Mouse (Mus musculus) hindbrain, embryonic 14.5 days (tissue): ENCODE data around the gene C2cd4c. TPM values are rescaled to one million over a fixed set of nuclear protein-coding genes. Genes with fewer than 3 reads are reported as not detected.

Source experiments
- ATAC-seq: fragments of 200-750 bp; cut with Nextera tagmentation; 2 replicates; pipeline ENCODE4 v1.8.0; 2017; ENCODE audit warnings: moderate number of reproducible peaks, mild to moderate bottlenecking, moderate TSS enrichment, moderate library complexity; ENCODE audit not compliant: low FRiP score
- DNase-seq: peaks from one replicate; pipeline ENCODE4 v3.0.0-alpha.2; 2015; ENCODE audit warnings: low spot score
- H3K27ac ChIP-seq: fragments of 300-500 bp; sonication (generic); 2 replicates; pipeline ENCODE4 v1.5.1; 2014; ENCODE audit warnings: mild to moderate bottlenecking, moderate library complexity
- H3K27me3 ChIP-seq: fragments of 300-500 bp; sonication (generic); 2 replicates; pipeline ENCODE4 v1.6.1; 2014; ENCODE audit warnings: mild to moderate bottlenecking, low read length, mixed read lengths; ENCODE audit not compliant: control insufficient read depth, insufficient read depth
- H3K36me3 ChIP-seq: fragments of 300-500 bp; sonication (generic); replicated peaks from 2 replicates; pipeline ENCODE4 v1.6.1; 2014; ENCODE audit not compliant: control insufficient read depth, insufficient read depth
- H3K4me1 ChIP-seq: fragments of 300-500 bp; sonication (generic); replicated peaks from 2 replicates; pipeline ENCODE4 v1.6.1; 2014; ENCODE audit warnings: antibody characterized with exemption, low read length, mixed read lengths; ENCODE audit not compliant: control insufficient read depth, insufficient read depth
- H3K4me2 ChIP-seq: fragments of 300-500 bp; sonication (generic); replicated peaks from 2 replicates; pipeline ENCODE4 v1.6.1; 2014; ENCODE audit warnings: mild to moderate bottlenecking, moderate library complexity
- H3K4me3 ChIP-seq: fragments of 300-500 bp; sonication (generic); replicated peaks from 2 replicates; pipeline ENCODE4 v1.5.1; 2014; ENCODE audit warnings: mild to moderate bottlenecking, low read length
- H3K9ac ChIP-seq: fragments of 300-500 bp; sonication (generic); 2 replicates; pipeline ENCODE4 v1.6.1; 2014
- H3K9me3 ChIP-seq: fragments of 300-500 bp; sonication (generic); 2 replicates; pipeline ENCODE4 v1.6.1; 2016; ENCODE audit warnings: low read length; ENCODE audit not compliant: control insufficient read depth
- WGBS: fragments of 180-500 bp; shearing (Covaris S2); extraction: QIAGEN DNeasy Blood & Tissue Kit; methylation state at CpG from one replicate; pipeline ENCODE4 v1.1.7; 2014; 5-methylcytosine and 5-hydroxymethylcytosine counted together
- polyA plus RNA-seq: library from polyadenylated mRNA; unstranded; fragments of >200 nt; fragmentation: Nextera tagmentation; extraction: Ambion mirVana; gene quantifications from 2 replicates; pipeline ENCODE4 v1.2.1, GENCODE M21; 2014

C2cd4c gene
- polyA plus RNA-seq, 1 experiment from 2014 or later = 0.99 TPM

- ATAC-seq = no peak
- Histone ChIP-seq H3K27me3 (no peaks in the 10 kb centered on the region), H3K4me3 (no peak overlapping the region), H3K4me2 (no peak overlapping the region), H3K9me3 (no peaks in the 10 kb centered on the region), H3K9ac (no peak overlapping the region), H3K36me3 (no peaks in the 10 kb centered on the region), H3K4me1 (no peaks in the 10 kb centered on the region), H3K27ac (no peak overlapping the region)
- WGBS = 92% methylated on average over 6 of the region's 6 CpGs
- DNase-seq = no peak
These were observed 39.0 kb downstream of the C2cd4c start for GRCm38 (mm10) chr10:79574796-79575195.

DNA sequence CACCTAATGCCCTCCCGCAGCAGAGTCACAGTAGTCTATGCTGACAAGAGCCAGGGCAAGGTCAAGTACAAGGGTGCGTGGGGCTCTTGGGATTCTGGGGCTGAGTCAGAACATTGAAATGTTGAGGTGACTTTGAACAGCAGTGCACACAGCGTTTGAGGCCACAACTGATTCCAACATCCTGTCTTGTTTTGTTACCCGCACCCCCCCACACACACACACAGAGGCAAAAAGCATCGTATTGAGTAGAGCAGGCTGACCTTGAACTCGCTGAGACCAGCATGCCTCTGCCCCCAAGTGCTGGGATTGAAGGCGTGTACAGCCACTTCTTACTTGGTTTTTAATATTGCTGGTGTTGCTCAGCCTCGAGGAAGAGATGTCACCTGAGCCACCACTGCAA lies 39.5 kb downstream of the C2cd4c start:
- H3K27me3 ChIP-seq = no peaks in the 10 kb centered on the region
- ATAC-seq = no peak
- no peaks in the 10 kb centered on the region for H3K4me1 ChIP-seq
- H3K9ac ChIP-seq = no peak overlapping the region
- H3K9me3 ChIP-seq = no peaks in the 10 kb centered on the region
- no peak overlapping the region for H3K4me2 ChIP-seq
- no peak overlapping the region for H3K4me3 ChIP-seq
- H3K27ac ChIP-seq = no peak overlapping the region
- no peaks in the 10 kb centered on the region for H3K36me3 ChIP-seq
- DNase-seq = no peak
- WGBS = 85% methylated on average over 8 of the region's 8 CpGs

DNA sequence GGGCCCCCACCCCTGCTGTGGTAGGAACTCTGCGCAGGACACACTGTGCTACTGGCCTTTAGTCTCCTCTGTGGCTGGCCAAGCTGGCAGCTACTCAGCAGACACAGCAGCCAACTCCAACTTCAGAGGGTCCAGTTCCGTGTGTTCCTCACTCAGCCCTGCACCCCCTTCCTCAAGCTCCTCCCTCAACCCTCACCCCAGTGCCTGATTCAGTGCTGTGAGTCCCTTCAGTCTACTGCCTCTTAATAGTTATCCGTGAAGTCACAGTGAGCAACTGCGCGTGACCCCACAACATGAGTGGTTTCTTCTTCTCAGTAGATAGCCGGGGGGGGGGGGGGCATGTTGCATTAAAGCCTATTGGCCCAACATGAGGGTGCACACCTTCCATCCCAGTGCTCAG lies 40.2 kb downstream of the C2cd4c start:
- Histone ChIP-seq H3K27me3 (no peaks in the 10 kb centered on the region), H3K4me2 (no peak overlapping the region), H3K9me3 (no peaks in the 10 kb centered on the region), H3K4me1 (no peaks in the 10 kb centered on the region), H3K36me3 (no peaks in the 10 kb centered on the region), H3K27ac (no peak overlapping the region), H3K9ac (no peak overlapping the region), H3K4me3 (no peak overlapping the region)
- ATAC-seq (no peak), DNase-seq (no peak)
- WGBS = 90% methylated on average over 6 of the region's 6 CpGs

DNA sequence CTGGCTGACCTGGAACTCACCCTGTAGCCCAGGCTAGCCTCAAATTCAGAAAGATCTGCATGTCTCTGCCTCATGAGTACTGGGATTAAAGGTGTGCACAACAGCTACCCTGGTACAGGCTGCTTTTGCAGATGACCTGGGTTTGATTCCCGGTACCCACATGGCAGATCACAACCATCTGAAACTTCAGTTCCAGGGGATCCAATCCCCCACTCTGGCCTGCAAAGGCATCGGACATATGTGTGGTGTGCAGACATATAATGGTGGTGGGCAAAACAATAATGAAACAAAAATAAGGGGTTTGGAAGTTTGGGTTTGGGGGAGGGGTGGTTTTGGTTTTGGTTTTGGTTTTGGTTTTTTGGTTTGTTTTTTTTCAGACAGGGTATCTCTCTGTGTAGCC lies 42.5 kb downstream of the C2cd4c start:
- no peak overlapping the region for H3K27ac ChIP-seq
- DNase-seq (no peak), ATAC-seq (no peak)
- H3K9me3 ChIP-seq = 0 out of 2 replicates have a peak, but pooled peaks cover 7% of the 10 kb centered on the region
- no peaks in the 10 kb centered on the region for H3K4me1 ChIP-seq
- H3K4me2 ChIP-seq = no peak overlapping the region
- H3K36me3 ChIP-seq = no peaks in the 10 kb centered on the region
- no peaks in the 10 kb centered on the region for H3K27me3 ChIP-seq
- 95% methylated on average over 2 of the region's 2 CpGs for WGBS
- H3K4me3 ChIP-seq = no peak overlapping the region
- no peak overlapping the region for H3K9ac ChIP-seq

- WGBS = 89% methylated on average over 5 of the region's 5 CpGs
- Histone ChIP-seq H3K4me2 (no peak overlapping the region), H3K4me3 (no peak overlapping the region), H3K27ac (no peak overlapping the region), H3K4me1 (no peaks in the 10 kb centered on the region), H3K27me3 (no peaks in the 10 kb centered on the region), H3K9ac (no peak overlapping the region), H3K9me3 (peaks cover 14% of the 10 kb centered on the region), H3K36me3 (no peaks in the 10 kb centered on the region)
- ATAC-seq (no peak), DNase-seq (no peak)
These were observed 43.9 kb downstream of the C2cd4c start for GRCm38 (mm10) chr10:79569921-79570320.

- ATAC-seq = no peak
- no peak overlapping the region for H3K27ac ChIP-seq
- no peak overlapping the region for H3K4me2 ChIP-seq
- no peak for DNase-seq
- H3K4me3 ChIP-seq = no peak overlapping the region
- H3K36me3 ChIP-seq = no peaks in the 10 kb centered on the region
- 92% methylated on average over 2 of the region's 2 CpGs for WGBS
- peaks cover 9% of the 10 kb centered on the region for H3K9me3 ChIP-seq
- no peaks in the 10 kb centered on the region for H3K27me3 ChIP-seq
- no peak overlapping the region for H3K9ac ChIP-seq
- H3K4me1 ChIP-seq = no peaks in the 10 kb centered on the region
These were observed 54.1 kb downstream of the C2cd4c start for GRCm38 (mm10) chr10:79559716-79560115.

- H3K4me3 ChIP-seq = no peak overlapping the region
- no peaks in the 10 kb centered on the region for H3K27me3 ChIP-seq
- no peak overlapping the region for H3K27ac ChIP-seq
- H3K4me1 ChIP-seq = peaks cover 16% of the 10 kb centered on the region
- no peak overlapping the region for H3K9ac ChIP-seq
- no peak overlapping the region for H3K4me2 ChIP-seq
- no peak for DNase-seq
- H3K9me3 ChIP-seq = no peaks in the 10 kb centered on the region
- no peaks in the 10 kb centered on the region for H3K36me3 ChIP-seq
- 96% methylated on average over 5 of the region's 5 CpGs for WGBS
- ATAC-seq = no peak
These were observed 56.3 kb downstream of the C2cd4c start for GRCm38 (mm10) chr10:79557496-79557895.

- no peak overlapping the region for H3K27ac ChIP-seq
- no peak for DNase-seq
- H3K9ac ChIP-seq = no peak overlapping the region
- H3K4me1 ChIP-seq = peaks cover 19% of the 10 kb centered on the region
- H3K27me3 ChIP-seq = no peaks in the 10 kb centered on the region
- 89% methylated on average over 5 of the region's 5 CpGs for WGBS
- H3K36me3 ChIP-seq = no peaks in the 10 kb centered on the region
- ATAC-seq = no peak
- H3K4me2 ChIP-seq = no peak overlapping the region
- H3K4me3 ChIP-seq = no peak overlapping the region
- H3K9me3 ChIP-seq = no peaks in the 10 kb centered on the region
These were observed 56.9 kb downstream of the C2cd4c start for GRCm38 (mm10) chr10:79556951-79557350.
